Mouse (Mus musculus): ENCODE measurements around the gene Apoa1. TPM values are rescaled to one million over a fixed set of nuclear protein-coding genes. Genes with fewer than 3 reads are reported as not detected.

Gene Apoa1
- total RNA-seq, 2 experiments from 2014 or later: 0.33 to 0.94 TPM

DNA sequence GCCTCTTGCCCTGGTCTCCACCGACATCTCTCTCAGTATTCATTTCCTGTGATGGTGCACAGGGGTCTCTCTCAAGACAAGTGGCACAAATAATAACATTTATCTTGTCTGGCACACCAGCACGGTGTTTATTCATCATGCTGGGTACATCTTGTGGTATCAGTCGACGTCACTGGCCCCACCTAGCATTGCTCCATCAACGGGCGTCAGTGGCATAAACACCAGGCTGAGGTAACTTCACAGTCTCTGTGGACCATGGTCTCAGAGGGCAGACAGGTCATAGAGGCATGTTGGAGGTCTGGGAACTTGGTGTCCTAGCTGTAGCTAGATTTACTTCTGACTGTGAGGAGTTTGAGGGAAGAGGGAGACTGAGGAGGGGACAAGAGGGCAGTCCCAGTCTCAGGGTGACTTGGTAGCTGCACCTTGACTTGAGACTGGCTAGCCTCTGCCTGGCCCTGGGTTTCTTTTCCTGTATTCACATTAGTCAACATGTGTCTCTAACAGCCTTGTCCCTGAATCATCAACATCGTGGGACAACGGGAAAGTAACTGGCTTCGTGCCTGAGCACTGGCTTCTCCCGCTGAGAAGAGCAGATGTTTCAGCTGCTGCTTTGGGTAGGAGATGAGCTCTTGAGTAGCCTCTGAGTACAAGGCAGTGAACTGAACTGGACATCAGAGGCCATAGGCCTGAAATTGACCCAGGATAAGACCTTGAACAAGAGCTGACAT lies 28.4 kb downstream of the Apoa1 start:
- no peak for DNase-seq (ENCODE audit: low spot score in 2 of 2)

DNA sequence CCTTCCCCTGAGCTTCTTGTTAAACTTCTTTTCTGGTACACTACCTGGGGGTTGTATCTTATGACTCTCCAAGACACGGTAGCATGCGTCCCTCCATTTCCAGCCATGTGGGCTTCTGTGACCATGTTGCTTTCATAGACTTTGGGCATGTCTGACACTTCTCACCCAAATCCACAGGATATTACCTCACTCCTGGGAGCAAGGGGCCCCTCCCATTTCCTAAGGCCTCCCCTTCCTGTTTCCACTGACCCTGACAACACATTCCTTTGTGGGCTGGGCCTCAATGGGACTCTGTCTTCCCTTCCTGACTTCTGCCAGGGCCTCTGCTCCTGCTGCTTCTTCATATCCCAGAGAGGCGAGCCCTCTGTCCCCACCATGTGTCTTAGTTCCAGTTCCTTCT lies 29.2 kb downstream of the Apoa1 start:
- DNase-seq (ENCODE audit: low spot score in 2 of 2): no peak

DNA sequence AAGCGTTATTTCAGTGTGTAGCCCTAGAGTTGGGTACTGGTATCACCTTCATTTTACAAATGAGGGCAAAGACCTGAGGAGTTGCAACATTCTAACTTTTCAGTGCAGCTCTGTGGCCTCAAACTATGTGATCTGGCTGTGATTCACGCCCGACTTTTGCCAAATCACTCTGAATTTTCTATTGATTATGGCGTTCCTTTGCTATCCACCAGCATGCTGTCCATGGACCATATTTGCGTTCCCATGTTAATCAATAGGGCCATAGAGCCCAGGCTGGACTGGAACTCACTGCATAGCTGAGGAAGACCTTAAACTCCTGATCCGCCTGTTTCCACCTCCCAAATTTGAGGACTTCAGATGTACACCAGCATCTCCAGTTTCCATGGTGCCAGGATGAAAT lies 30.7 kb downstream of the Apoa1 start:
- DNase-seq (ENCODE audit: low spot score in 2 of 2): no peak

DNA sequence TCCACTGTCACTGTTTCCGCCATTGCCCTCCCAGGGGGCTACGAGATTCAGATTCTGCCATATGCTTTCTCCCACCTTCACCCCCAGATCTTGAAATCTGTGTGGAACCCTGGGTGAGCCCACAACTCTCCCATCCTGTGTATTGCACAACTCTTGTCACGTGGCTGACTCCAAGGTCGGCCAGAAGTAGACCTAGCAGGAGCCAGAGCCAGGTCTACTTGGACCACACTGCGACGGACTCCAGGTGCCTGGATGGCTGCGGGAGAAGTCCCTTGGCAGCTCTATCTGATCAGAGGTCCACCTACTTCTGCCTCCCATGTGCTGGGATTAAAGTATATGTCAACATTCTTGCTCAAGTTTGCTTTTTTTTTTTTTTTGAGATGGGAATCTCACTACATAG lies 32.8 kb downstream of the Apoa1 start:
- DNase-seq (ENCODE audit: low spot score in 2 of 2): no peak

DNA sequence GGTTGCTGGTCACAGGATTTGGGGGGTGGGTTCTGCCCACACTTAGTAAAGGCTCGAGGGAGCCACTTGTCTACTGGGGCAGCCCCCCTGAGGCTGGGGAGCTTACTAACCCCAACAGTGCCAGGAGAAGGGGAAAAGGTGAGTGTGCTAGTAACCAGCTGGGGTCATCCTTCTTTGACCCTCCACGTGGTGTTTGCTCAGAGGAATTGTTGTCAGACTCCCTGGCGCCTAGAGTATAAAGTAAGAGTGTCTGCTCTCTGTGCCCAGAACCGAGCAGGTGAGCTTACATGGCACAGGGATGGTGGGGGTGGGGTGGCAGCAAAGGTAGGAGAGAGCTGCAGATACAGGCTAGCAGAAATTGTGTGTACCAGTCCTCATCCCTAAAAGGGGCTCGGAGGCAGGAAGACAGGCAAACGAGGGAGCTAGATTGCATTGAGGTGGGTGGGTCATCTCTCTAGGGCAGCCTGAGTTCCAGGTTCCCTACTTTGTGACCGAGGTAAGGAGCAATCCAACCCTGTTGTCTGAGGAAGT lies 40.0 kb downstream of the Apoa1 start, which contains the start of gene Apoa5:
Gene Apoa5, plus strand, starts transcription at position 291 of the 531 bp plus-strand sequence.
- DNase-seq (ENCODE audit: low spot score in 2 of 2): no peak

DNA sequence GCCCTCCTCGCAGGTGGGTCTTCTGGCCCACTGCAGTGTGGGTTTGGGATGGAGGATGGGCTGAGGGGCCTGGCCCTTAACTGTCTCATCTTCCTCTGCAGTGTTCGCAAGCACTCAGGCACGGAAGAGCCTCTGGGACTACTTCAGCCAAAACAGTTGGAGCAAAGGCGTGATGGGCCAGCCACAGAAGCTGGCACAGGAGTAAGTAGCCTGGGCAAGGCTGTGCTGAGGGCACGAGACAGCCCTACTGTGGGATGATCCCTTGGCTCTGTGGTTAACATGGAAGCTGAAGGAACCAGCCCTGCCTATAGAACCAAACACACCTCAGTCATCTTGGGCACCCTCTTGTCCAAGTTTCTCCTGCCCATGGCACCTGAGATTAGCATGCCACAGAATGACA lies 40.7 kb downstream of the Apoa1 start:
- DNase-seq (ENCODE audit: low spot score in 2 of 2): no peak

DNA sequence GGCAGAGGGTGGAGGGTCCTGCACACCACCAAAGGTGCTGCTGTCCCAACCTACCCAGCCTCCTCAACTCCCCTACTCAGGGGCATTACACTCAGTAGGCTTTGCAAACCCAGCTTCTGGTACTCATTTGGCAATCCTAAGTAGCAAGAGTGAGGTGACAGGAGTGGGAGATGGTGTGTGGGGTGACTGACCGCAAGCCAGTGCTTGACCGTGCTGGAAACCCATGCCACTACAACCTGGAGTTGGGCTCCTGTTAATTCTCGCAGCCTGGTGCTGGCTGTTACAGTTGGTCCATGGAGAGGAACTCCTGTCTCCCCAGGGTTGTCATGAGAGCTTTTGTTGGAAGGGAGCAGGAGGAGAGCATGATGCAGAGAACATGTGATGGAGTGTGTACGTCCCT lies 42.4 kb downstream of the Apoa1 start:
- no peak for DNase-seq (ENCODE audit: low spot score in 2 of 2)

DNA sequence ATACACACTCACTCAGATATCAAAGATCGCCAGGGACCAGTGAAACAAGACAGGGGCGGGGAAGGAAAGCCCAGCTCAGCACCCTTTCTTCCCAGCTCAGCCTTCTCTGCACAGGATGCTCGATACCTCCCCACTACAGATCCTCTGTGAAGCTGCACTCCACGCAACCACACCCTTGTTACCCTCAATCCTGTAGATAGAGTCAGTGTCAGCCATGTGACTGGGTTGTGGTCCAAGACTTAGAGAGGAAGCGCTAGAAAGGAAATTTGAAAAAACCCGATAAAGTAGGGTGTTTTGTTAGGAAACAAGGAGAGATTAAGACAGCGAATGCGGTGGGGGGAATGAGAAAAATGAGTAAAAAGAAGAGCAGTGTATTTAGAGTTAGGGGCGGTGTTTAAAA lies 43.7 kb downstream of the Apoa1 start:
- DNase-seq (ENCODE audit: low spot score in 2 of 2): no peak

DNA sequence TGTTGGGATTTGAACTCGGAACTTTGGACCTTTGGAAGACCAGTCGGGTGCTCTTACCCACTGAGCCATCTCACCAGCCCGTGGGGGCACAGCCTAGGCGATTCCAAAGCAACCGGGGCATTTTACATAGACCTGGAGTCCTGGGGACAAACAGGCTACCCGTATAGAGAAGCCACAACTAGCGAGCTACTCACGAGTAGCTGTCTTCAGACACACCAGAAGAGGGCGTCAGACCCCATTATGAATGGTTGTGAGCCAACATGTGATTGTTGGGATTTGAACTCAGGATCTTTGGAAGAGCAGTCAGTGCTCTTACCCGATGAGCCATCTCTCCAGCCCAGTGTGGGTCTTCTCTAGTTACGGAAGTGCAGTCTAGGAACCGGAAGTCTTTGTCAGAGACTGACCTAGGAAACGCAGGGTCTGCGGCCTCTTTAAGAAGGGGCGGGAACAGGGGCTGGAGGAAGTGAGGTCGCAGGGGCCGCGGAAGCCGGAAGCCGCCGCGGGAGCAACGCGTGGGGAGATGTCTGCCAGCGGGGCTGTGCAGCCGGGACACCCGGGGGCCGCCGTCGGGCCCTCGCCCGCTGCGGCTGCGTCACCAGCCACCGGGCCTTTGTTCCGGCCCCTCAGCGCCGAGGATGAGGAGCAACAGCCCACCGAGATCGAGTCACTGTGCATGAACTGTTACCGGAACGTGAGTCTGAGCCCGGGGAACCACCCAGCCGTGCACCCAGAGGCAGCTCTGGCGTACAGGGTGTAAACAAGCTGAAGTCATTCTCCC lies 44.5 kb downstream of the Apoa1 start, which contains the start of gene Zpr1:
Gene Zpr1, plus strand, starts transcription at position 388 of the 778 bp plus-strand sequence.
- peak; percentile 85 to 89 for DNase-seq (ENCODE audit: low spot score in 2 of 2)

DNA sequence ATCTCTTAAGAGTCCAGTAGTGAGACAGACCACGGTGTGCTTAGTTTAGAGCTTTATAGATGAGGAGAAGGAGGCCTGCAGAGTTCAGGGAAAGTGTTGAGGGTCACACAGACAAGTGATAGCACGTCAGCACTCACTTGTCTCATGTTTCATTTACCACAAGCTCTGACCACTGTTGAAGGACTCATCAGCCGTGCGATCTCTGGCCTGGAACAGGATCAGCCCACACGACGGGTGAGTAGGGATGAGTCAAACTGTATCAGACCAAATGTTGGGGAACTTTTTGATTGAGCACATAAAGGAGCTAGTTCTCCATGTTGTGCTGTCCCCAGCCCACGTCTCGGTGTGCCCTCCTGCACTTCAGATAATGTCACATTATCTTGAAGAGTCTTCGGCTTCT lies 46.1 kb downstream of the Apoa1 start:
- DNase-seq (ENCODE audit: low spot score in 2 of 2): no peak

Other genes with a start within 250 kb of the Apoa1 start
- 100 to 1,000 TPM; 245 to 256 TPM for gene Pafah1b2, start 215.9 kb upstream of the Apoa1 start, total RNA-seq (2021)
- gene Sik3, start 215.8 kb upstream of the Apoa1 start, total RNA-seq (2021): 10 to 100 TPM; 83.8 to 85.0 TPM
- not detected for gene Apoc3, start 7.1 kb downstream of the Apoa1 start, total RNA-seq (2021)
- not detected for gene Apoa4, start 12.1 kb downstream of the Apoa1 start, total RNA-seq (2021)
- not detected for gene Apoa5, start 40.1 kb downstream of the Apoa1 start, total RNA-seq (2021)
- 10 to 100 TPM; 39.1 to 39.3 TPM for gene Zpr1, start 44.5 kb downstream of the Apoa1 start, total RNA-seq (2021)
- gene Bud13, start 54.4 kb downstream of the Apoa1 start, total RNA-seq (2021): 10 to 100 TPM in 1 of 2 experiments, 1 to 10 TPM in 1; 8.9 to 10.1 TPM
- gene 4931429L15Rik, start 91.4 kb downstream of the Apoa1 start, total RNA-seq (2021): not detected